Mouse (Mus musculus): Measurements from ENCODE around the gene Rpn1. TPM values are rescaled to one million over a fixed set of nuclear protein-coding genes. Genes with fewer than 3 reads are reported as not detected.
A peak's percentile ranks its signal among the peaks of the same experiment; 100 is the strongest.
"Not testable (repeated sequence)": the region's sequence is repeated elsewhere in the genome, so short reads cannot be mapped to it uniquely, and the experiment has no call there.

Rpn1 gene
- total RNA-seq, 2 experiments from 2014 or later: 156 to 182 TPM

GRCm38 (mm10) chr6:88121781-88122180 lies 37.5 kb downstream of the Rpn1 start:
- DNase-seq: no peak

GRCm38 (mm10) chr6:88123150-88123857 lies 39.0 kb downstream of the Rpn1 start:
- peak; percentile 56 for DNase-seq

GRCm38 (mm10) chr6:88123858-88124261 lies 39.6 kb downstream of the Rpn1 start:
- peak; percentile 77 for DNase-seq

- no peak for DNase-seq
These were observed 40.3 kb downstream of the Rpn1 start for GRCm38 (mm10) chr6:88124551-88124950.

- not testable (repeated sequence) for DNase-seq
These were observed 41.5 kb downstream of the Rpn1 start for GRCm38 (mm10) chr6:88125815-88126214.

GRCm38 (mm10) chr6:88131521-88131920 lies 47.2 kb downstream of the Rpn1 start:
- no peak for DNase-seq

- DNase-seq: no peak
These were observed 47.8 kb downstream of the Rpn1 start for GRCm38 (mm10) chr6:88132051-88132450.

- DNase-seq: no peak
These were observed 48.8 kb downstream of the Rpn1 start for GRCm38 (mm10) chr6:88133061-88133460.

- DNase-seq: no peak
These were observed 49.6 kb downstream of the Rpn1 start for GRCm38 (mm10) chr6:88133878-88134277.

GRCm38 (mm10) chr6:88136201-88136631 lies 51.9 kb downstream of the Rpn1 start:
- peak; percentile 44 for DNase-seq

GRCm38 (mm10) chr6:88138485-88138884 lies 54.2 kb downstream of the Rpn1 start:
- no peak for DNase-seq

- peak; percentile 75 for DNase-seq
These were observed 56.0 kb downstream of the Rpn1 start for GRCm38 (mm10) chr6:88140264-88140663.

- no peak for DNase-seq
These were observed 61.5 kb downstream of the Rpn1 start for GRCm38 (mm10) chr6:88145793-88146192.

- peak; percentile 12 for DNase-seq
These were observed 62.3 kb downstream of the Rpn1 start for GRCm38 (mm10) chr6:88146576-88146975.

GRCm38 (mm10) chr6:88147411-88148003 lies 63.2 kb downstream of the Rpn1 start:
- DNase-seq: peak; percentile 61

- DNase-seq: no peak
These were observed 67.1 kb downstream of the Rpn1 start for GRCm38 (mm10) chr6:88151335-88151734.

GRCm38 (mm10) chr6:88152127-88152705 lies 67.9 kb downstream of the Rpn1 start:
- DNase-seq: peak; percentile 58

GRCm38 (mm10) chr6:88152979-88153378 lies 68.7 kb downstream of the Rpn1 start:
- DNase-seq: no peak

Small RNA genes within 50 kb of the gene (microRNA-seq; reads per million reads assigned to microRNA genes)
- not detected for gene Mir6376

Other genes with a start within 250 kb of the Rpn1 start
- gene Gm45140, start 248.7 kb upstream of the Rpn1 start, total RNA-seq (2021): 1 to 10 TPM; 2.0 to 6.6 TPM
- gene Isy1, start 245.7 kb upstream of the Rpn1 start, total RNA-seq (2021): 10 to 100 TPM; 32.3 to 34.9 TPM
- gene Cnbp, start 233.4 kb upstream of the Rpn1 start, total RNA-seq (2021): 100 to 1,000 TPM; 395 to 399 TPM
- 10 to 100 TPM; 86.9 to 90.3 TPM for gene Copg1, start 196.7 kb upstream of the Rpn1 start, total RNA-seq (2021)
- 10 to 100 TPM; 21.1 to 25.4 TPM for gene Hmces, start 170.5 kb upstream of the Rpn1 start, total RNA-seq (2021)
- gene H1fx, start 102.8 kb upstream of the Rpn1 start, total RNA-seq (2021): 10 to 100 TPM; 28.9 to 30.8 TPM
- 100 to 1,000 TPM; 249 to 262 TPM for gene Rab7, start 39.2 kb upstream of the Rpn1 start, total RNA-seq (2021)
- 10 to 100 TPM; 26.3 to 33.2 TPM for gene Gata2, start 109.4 kb downstream of the Rpn1 start, total RNA-seq (2021)
- gene Dnajb8, start 137.8 kb downstream of the Rpn1 start, total RNA-seq (2021): not detected

Data from adrenal gland, postnatal 10 days (tissue).